ENCODE assay signal across 19 mouse cellular contexts in the genomic region with DNA sequence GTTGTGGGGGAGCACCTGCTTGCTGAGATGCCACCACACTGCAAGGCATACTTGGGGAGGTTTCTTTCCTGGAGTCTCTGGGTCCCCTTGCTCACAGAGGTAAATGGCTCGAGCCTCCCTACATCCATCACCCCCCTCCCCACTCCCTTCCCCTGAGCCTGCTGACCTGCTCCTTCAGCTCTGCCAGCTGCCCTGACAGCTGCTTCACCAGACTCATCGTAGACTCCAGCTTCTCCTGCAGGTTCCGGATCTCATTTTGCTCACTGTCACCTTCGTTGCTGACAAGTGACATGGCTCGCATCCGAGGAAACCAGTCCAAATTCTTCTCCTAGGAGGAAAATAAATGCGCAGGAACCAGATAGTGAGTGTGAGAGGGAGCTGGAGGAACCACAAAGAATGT.
DNase-seq lines count a peak whose midpoint lies in the region; ATAC-seq lines count a peak whose summit lies in the region.
"Had no signal": no experiment of that assay in that cellular context is flagged by ENCODE, and none has a peak within 500 bp of the region (broad histone marks: within the 10 kb centered on the region; RNA-seq: fewer than 3 reads in every experiment).

No protein-coding gene starts in this region.

- H3K4me3 ChIP-seq in midbrain, embryonic 13.5 days (replicated peaks) = no peak overlapping the region
- H3K4me3 ChIP-seq: embryonic facial prominence, embryonic 12.5 days; forebrain, embryonic 13.5 days; heart, embryonic 12.5 days had no signal

- peak overlapping the region; percentile 69 for H3K27ac ChIP-seq in midbrain, embryonic 13.5 days
- H3K27ac ChIP-seq: embryonic facial prominence, embryonic 12.5 days; stomach, postnatal 0 days had no signal

- WGBS in midbrain, embryonic 13.5 days = 46% methylated on average over 7 of the region's 7 CpGs

- no peaks in the 10 kb centered on the region for H3K27me3 ChIP-seq in midbrain, embryonic 13.5 days
- H3K27me3 ChIP-seq: embryonic facial prominence, embryonic 12.5 days; forebrain, embryonic 13.5 days; heart, embryonic 12.5 days had no signal

- H3K9ac ChIP-seq in midbrain, embryonic 13.5 days (replicated peaks) = no peak overlapping the region; the same call in 1 of the 2 replicates
- H3K9ac ChIP-seq: embryonic facial prominence, embryonic 12.5 days; forebrain, embryonic 13.5 days; heart, embryonic 12.5 days had no signal

- no peak overlapping the region for H3K4me2 ChIP-seq in midbrain, embryonic 13.5 days (replicated peaks)
- H3K4me2 ChIP-seq: embryonic facial prominence, embryonic 12.5 days; heart, embryonic 12.5 days had no signal

- no peaks in the 10 kb centered on the region for H3K36me3 ChIP-seq in midbrain, embryonic 13.5 days
- H3K36me3 ChIP-seq: embryonic facial prominence, embryonic 12.5 days had no signal

- H3K4me1 ChIP-seq in midbrain, embryonic 13.5 days (replicated peaks) = peaks cover 51% of the 10 kb centered on the region

- DNase-seq in embryo, embryonic 10.5 days (ENCODE audit: low spot score) = peak; percentile 33
- DNase-seq in embryo, embryonic 10 days (ENCODE audit: low spot score) = no peak
- DNase-seq in retina, postnatal 1 day = peak; percentile 53
- no peak for DNase-seq in retina, embryonic 14.5 days (ENCODE audit: low spot score)
- no peak for DNase-seq in B cell, adult 2 months
- no peak for DNase-seq in layer of hippocampus, postnatal 14 days (ENCODE audit: low spot score in 2 of 2)
- DNase-seq: adrenal gland, adult 2 months; cerebellum, adult 9-11 months; gastrocnemius, postnatal 25 days; heart, postnatal 4 days; kidney, adult 8-10 months; spleen, adult 18-20 months; thymus, postnatal 4 days had no signal

- ATAC-seq in midbrain, embryonic 13.5 days = no peak
- ATAC-seq in frontal cortex, adult (ENCODE audit: low TSS enrichment) = no peak

- no peaks in the 10 kb centered on the region for H3K9me3 ChIP-seq in midbrain, embryonic 13.5 days
- H3K9me3 ChIP-seq: embryonic facial prominence, embryonic 12.5 days; forebrain, embryonic 13.5 days; heart, embryonic 12.5 days had no signal

Comparison
In these comparisons a context has a peak if more than half of its experiments do, and no peak if none do; other contexts are left out.
1. DNase-seq: peak in embryo, embryonic 10.5 days (single experiment) and retina, postnatal 1 day (single experiment); none in embryo, embryonic 10 days (single experiment), retina, embryonic 14.5 days (single experiment), B cell, adult 2 months (0 of 2) and layer of hippocampus, postnatal 14 days (0 of 2).